Mouse (Mus musculus) heart, embryonic 13.5 days (tissue): ENCODE data around the gene Cacng2. TPM values are rescaled to one million over a fixed set of nuclear protein-coding genes. Genes with fewer than 3 reads are reported as not detected.

Source experiments
- ATAC-seq: fragments of 200-750 bp; cut with Nextera tagmentation; 2 replicates; pipeline ENCODE4 v1.8.0; 2017; ENCODE audit warnings: moderate TSS enrichment; ENCODE audit not compliant: insufficient number of reproducible peaks, low FRiP score, low TSS enrichment; ENCODE audit errors: extremely low read depth
- H3K27ac ChIP-seq: fragments of 300-500 bp; sonication (generic); replicated peaks from 2 replicates; pipeline ENCODE4 v1.5.1; 2015; ENCODE audit warnings: moderate library complexity, mild to moderate bottlenecking, inconsistent platforms
- H3K27me3 ChIP-seq: fragments of 300-500 bp; sonication (generic); replicated peaks from 2 replicates; pipeline ENCODE4 v1.6.1; 2015; ENCODE audit warnings: mild to moderate bottlenecking, inconsistent platforms
- H3K36me3 ChIP-seq: fragments of 300-500 bp; sonication (generic); 2 replicates; pipeline ENCODE4 v1.6.1; 2015; ENCODE audit warnings: mild to moderate bottlenecking, inconsistent platforms
- H3K4me1 ChIP-seq: fragments of 300-500 bp; sonication (generic); 2 replicates; pipeline ENCODE4 v1.6.1; 2015; ENCODE audit warnings: inconsistent platforms
- H3K4me2 ChIP-seq: fragments of 300-500 bp; sonication (generic); 2 replicates; pipeline ENCODE4 v1.6.1; 2015; ENCODE audit warnings: inconsistent platforms, mild to moderate bottlenecking, moderate library complexity
- H3K4me3 ChIP-seq: fragments of 300-500 bp; sonication (generic); 2 replicates; pipeline ENCODE4 v1.5.1; 2015; ENCODE audit warnings: moderate library complexity, mild to moderate bottlenecking, inconsistent platforms
- H3K9ac ChIP-seq: fragments of 300-500 bp; sonication (generic); 2 replicates; pipeline ENCODE4 v1.6.1; 2015; ENCODE audit warnings: inconsistent platforms, mild to moderate bottlenecking, moderate library complexity
- H3K9me3 ChIP-seq: fragments of 300-500 bp; sonication (generic); 2 replicates; pipeline ENCODE4 v1.6.1; 2016; ENCODE audit warnings: inconsistent platforms
- WGBS: fragments of 180-500 bp; shearing (Covaris S2); methylation state at CpG from one replicate; pipeline ENCODE4 v1.1.7; 2015; ENCODE audit warnings: mixed read lengths; 5-methylcytosine and 5-hydroxymethylcytosine counted together
- polyA plus RNA-seq: library from polyadenylated mRNA; unstranded; fragments of >200 nt; fragmentation: Nextera tagmentation; extraction: Ambion mirVana; gene quantifications from 2 replicates; pipeline ENCODE4 v1.2.1, GENCODE M21; 2015

Gene Cacng2
- polyA plus RNA-seq, 1 experiment from 2014 or later: not detected

- peaks cover 39% of the 10 kb centered on the region for H3K36me3 ChIP-seq
- peak overlapping the region; percentile 96 for H3K9ac ChIP-seq
- H3K4me1 ChIP-seq: peaks cover 19% of the 10 kb centered on the region
- 2% methylated on average over 15 of the region's 15 CpGs for WGBS
- peak overlapping the region; percentile 93 for H3K4me2 ChIP-seq
- H3K27me3 ChIP-seq: no peaks in the 10 kb centered on the region
- peak overlapping the region; percentile 100 for H3K27ac ChIP-seq
- no peak for ATAC-seq
- peak overlapping the region; percentile 76 for H3K4me3 ChIP-seq
- no peaks in the 10 kb centered on the region for H3K9me3 ChIP-seq
Observed at GRCm38 (mm10) chr15:77969940-77970469, 149.8 kb downstream of the Cacng2 start.

- H3K4me2 ChIP-seq: no peak overlapping the region
- 72% methylated on average over 9 of the region's 9 CpGs for WGBS
- H3K36me3 ChIP-seq: peaks cover 88% of the 10 kb centered on the region
- no peak for ATAC-seq
- H3K4me1 ChIP-seq: peaks cover 14% of the 10 kb centered on the region
- no peaks in the 10 kb centered on the region for H3K27me3 ChIP-seq
- no peak overlapping the region for H3K4me3 ChIP-seq
- H3K27ac ChIP-seq: no peak overlapping the region
- H3K9me3 ChIP-seq: no peaks in the 10 kb centered on the region
- H3K9ac ChIP-seq: no peak overlapping the region
Observed at GRCm38 (mm10) chr15:77965117-77965528, 154.7 kb downstream of the Cacng2 start.

- ATAC-seq: no peak
- Histone ChIP-seq H3K9ac (no peak overlapping the region), H3K4me1 (no peaks in the 10 kb centered on the region), H3K4me3 (no peak overlapping the region), H3K36me3 (peaks cover 96% of the 10 kb centered on the region), H3K27me3 (0 out of 2 replicates have a peak, but pooled peaks cover 6% of the 10 kb centered on the region), H3K4me2 (no peak overlapping the region), H3K9me3 (no peaks in the 10 kb centered on the region), H3K27ac (no peak overlapping the region)
- 93% methylated on average over 5 of the region's 5 CpGs for WGBS
Observed at GRCm38 (mm10) chr15:77962447-77962846, 157.4 kb downstream of the Cacng2 start.

GRCm38 (mm10) chr15:77960693-77961092, 159.1 kb downstream of the Cacng2 start:
- Histone ChIP-seq H3K27ac (no peak overlapping the region), H3K4me2 (no peak overlapping the region), H3K4me3 (no peak overlapping the region), H3K9me3 (no peaks in the 10 kb centered on the region), H3K36me3 (peaks cover 78% of the 10 kb centered on the region), H3K9ac (no peak overlapping the region), H3K27me3 (peaks cover 17% of the 10 kb centered on the region), H3K4me1 (peaks cover 15% of the 10 kb centered on the region)
- ATAC-seq: no peak
- WGBS: 79% methylated on average over 6 of the region's 6 CpGs

- no peak overlapping the region for H3K4me3 ChIP-seq
Observed at GRCm38 (mm10) chr15:77958071-77958470, 161.8 kb downstream of the Cacng2 start.

GRCm38 (mm10) chr15:77957625-77958024, 162.2 kb downstream of the Cacng2 start:
- H3K9me3 ChIP-seq: no peaks in the 10 kb centered on the region
- H3K9ac ChIP-seq: no peak overlapping the region
- ATAC-seq: no peak
- peaks cover 18% of the 10 kb centered on the region for H3K4me1 ChIP-seq
- WGBS: 38% methylated on average over 5 of the region's 5 CpGs
- H3K4me2 ChIP-seq: no peak overlapping the region
- no peak overlapping the region for H3K27ac ChIP-seq
- H3K27me3 ChIP-seq: peaks cover 42% of the 10 kb centered on the region
- H3K36me3 ChIP-seq: peaks cover 48% of the 10 kb centered on the region
- H3K4me3 ChIP-seq: no peak overlapping the region

More at GRCm38 (mm10) chr15:77958071-77958470, 161.8 kb downstream of the Cacng2 start:
- ATAC-seq: no peak
- no peak overlapping the region for H3K9ac ChIP-seq
- no peak overlapping the region for H3K4me2 ChIP-seq
- H3K9me3 ChIP-seq: no peaks in the 10 kb centered on the region
- H3K4me1 ChIP-seq: peaks cover 18% of the 10 kb centered on the region
- H3K27me3 ChIP-seq: peaks cover 40% of the 10 kb centered on the region
- no peak overlapping the region for H3K27ac ChIP-seq
- peaks cover 52% of the 10 kb centered on the region for H3K36me3 ChIP-seq
- 48% methylated on average over 3 of the region's 3 CpGs for WGBS

- H3K4me3 ChIP-seq: peak within 1 kb of the TSS; percentile 58
- ATAC-seq: peak; percentile 66
- peaks cover 42% of the 10 kb centered on the region for H3K27me3 ChIP-seq
- H3K9ac ChIP-seq: peak within 1 kb of the TSS; percentile 70
- H3K4me2 ChIP-seq: peak within 1 kb of the TSS; percentile 77
- 1% methylated on average over 38 of the region's 39 CpGs for WGBS
- no peak within 1 kb of the TSS for H3K27ac ChIP-seq
- peaks cover 36% of the 10 kb centered on the region for H3K36me3 ChIP-seq
- no peaks in the 10 kb centered on the region for H3K9me3 ChIP-seq
- H3K4me1 ChIP-seq: peaks cover 18% of the 10 kb centered on the region
Observed at GRCm38 (mm10) chr15:77956404-77956901, 163.4 kb downstream of the Cacng2 start, which contains the start of gene Foxred2. Foxred2 (minus strand) TSS chr15:77956722.

- H3K4me2 ChIP-seq: peak overlapping the region; percentile 77
- no peaks in the 10 kb centered on the region for H3K9me3 ChIP-seq
- peak overlapping the region; percentile 70 for H3K9ac ChIP-seq
- 8% methylated on average over 52 of the region's 52 CpGs for WGBS
- peaks cover 18% of the 10 kb centered on the region for H3K4me1 ChIP-seq
- H3K27me3 ChIP-seq: peaks cover 42% of the 10 kb centered on the region
- no peak for ATAC-seq
- H3K4me3 ChIP-seq: peak overlapping the region; percentile 58
- peaks cover 29% of the 10 kb centered on the region for H3K36me3 ChIP-seq
- H3K27ac ChIP-seq: no peak overlapping the region
Observed at GRCm38 (mm10) chr15:77955440-77956403, 164.1 kb downstream of the Cacng2 start.

GRCm38 (mm10) chr15:77954362-77954761, 165.5 kb downstream of the Cacng2 start:
- H3K36me3 ChIP-seq: peaks cover 15% of the 10 kb centered on the region
- H3K9me3 ChIP-seq: no peaks in the 10 kb centered on the region
- no peak overlapping the region for H3K27ac ChIP-seq
- H3K27me3 ChIP-seq: peaks cover 42% of the 10 kb centered on the region
- H3K9ac ChIP-seq: no peak overlapping the region
- H3K4me3 ChIP-seq: no peak overlapping the region
- H3K4me1 ChIP-seq: peaks cover 18% of the 10 kb centered on the region
- ATAC-seq: no peak
- H3K4me2 ChIP-seq: no peak overlapping the region
- WGBS: 68% methylated on average over 2 of the region's 2 CpGs

- Histone ChIP-seq H3K36me3 (peaks cover under 1% of the 10 kb centered on the region), H3K27ac (no peak overlapping the region), H3K4me2 (no peak overlapping the region), H3K9ac (no peak overlapping the region), H3K9me3 (no peaks in the 10 kb centered on the region), H3K27me3 (peaks cover 40% of the 10 kb centered on the region), H3K4me1 (peaks cover 18% of the 10 kb centered on the region), H3K4me3 (no peak overlapping the region)
- WGBS: 83% methylated on average over 3 of the region's 3 CpGs
- ATAC-seq: no peak
Observed at GRCm38 (mm10) chr15:77952921-77953320, 166.9 kb downstream of the Cacng2 start.

GRCm38 (mm10) chr15:77949061-77949460, 170.8 kb downstream of the Cacng2 start:
- ATAC-seq: no peak
- Histone ChIP-seq H3K27me3 (peaks cover 11% of the 10 kb centered on the region; the same call in 1 of the 2 replicates), H3K36me3 (no peaks in the 10 kb centered on the region), H3K4me2 (no peak overlapping the region), H3K27ac (no peak overlapping the region), H3K4me3 (no peak overlapping the region), H3K9ac (no peak overlapping the region), H3K4me1 (no peaks in the 10 kb centered on the region), H3K9me3 (no peaks in the 10 kb centered on the region)
- WGBS: 73% methylated on average over 7 of the region's 7 CpGs
